Mouse (Mus musculus): ENCODE data around the gene Tex13c2.

- TF ChIP-seq CTCF (IDR thresholded peaks at IDR 0.05; ENCODE audit: borderline replicate concordance, extremely low read depth, insufficient read depth, insufficient read length) (no peak), POLR2A (IDR thresholded peaks at IDR 0.05; ENCODE audit: borderline replicate concordance, extremely low read depth, insufficient read depth, insufficient read length, poor library complexity, severe bottlenecking) (no peak)
These were observed at the start of gene Tex13c2 for GRCm38 (mm10) chrX:42489446-42489845.
